Mouse (Mus musculus) lung, adult 2 months (tissue): ENCODE data around the gene Sesn3.

Experiments used
- CTCF ChIP-seq: fragments of 200-500 bp; IDR thresholded peaks from 2 replicates; pipeline ENCODE4 v1.5.1; 2011; ENCODE audit warnings: mild to moderate bottlenecking, low read length, control low read depth; ENCODE audit not compliant: insufficient read depth
- POLR2A ChIP-seq: fragments of 200-500 bp; IDR thresholded peaks from 2 replicates; pipeline ENCODE4 v1.6.1; 2011; ENCODE audit warnings: low read depth, mild to moderate bottlenecking, control low read depth, low read length, borderline replicate concordance; ENCODE audit errors: extremely low read depth

DNA sequence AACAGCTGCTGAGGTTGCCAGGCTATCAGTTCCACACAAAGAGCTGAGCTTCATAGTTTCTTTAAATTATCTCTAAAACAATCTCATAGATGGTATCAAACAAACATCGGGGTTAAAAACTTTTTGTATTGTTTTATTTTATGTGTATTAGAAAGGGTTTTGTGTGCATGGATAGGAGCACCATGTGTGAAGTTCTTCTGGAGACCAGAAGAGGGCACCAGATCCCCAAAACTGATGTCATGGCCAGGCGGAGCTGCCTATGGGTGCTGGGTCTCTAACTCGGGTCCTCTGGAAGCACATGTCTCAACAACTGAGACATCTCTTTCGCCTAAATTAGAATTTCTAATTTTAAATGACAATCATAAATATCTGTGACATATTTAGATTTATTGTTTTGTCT lies 73.5 kb downstream of the Sesn3 start:
- TF ChIP-seq CTCF (peak; percentile 74), POLR2A (no peak)
